Mouse (Mus musculus) MEL (cell line): ENCODE measurements around the gene Tent4b. TPM values are rescaled to one million over a fixed set of nuclear protein-coding genes. Genes with fewer than 3 reads are reported as not detected.
A peak's percentile ranks its signal among the peaks of the same experiment; 100 is the strongest.

Experiments used
- DNase-seq: peaks from one replicate; pipeline ENCODE4 v3.0.0; 2011; ENCODE audit warnings: low read depth, low spot score
- H3K27ac ChIP-seq: 2 replicates; pipeline ENCODE4 v1.5.1; 2012; ENCODE audit warnings: low read depth, mild to moderate bottlenecking, control low read depth, low read length, moderate library complexity; ENCODE audit not compliant: control insufficient read depth
- H3K27me3 ChIP-seq, 2 experiments: fragments of 150-350 bp in 1 of 2; sonication (generic) in 1 of 2; 2 replicates each; pipeline ENCODE4 v1.6.1; 2012; ENCODE audit warnings: low read length in 2 of 2, mild to moderate bottlenecking in 2 of 2, improper control_type of control experiment in 1 of 2, moderate library complexity in 1 of 2; ENCODE audit not compliant: insufficient read depth in 2 of 2, control insufficient read depth in 1 of 2
- H3K36me3 ChIP-seq, 2 experiments: 2 replicates each; pipeline ENCODE4 v1.6.1; 2012 to 2014; ENCODE audit warnings: low read length in 2 of 2, improper control_type of control experiment in 1 of 2, inconsistent platforms in 1 of 2, mild to moderate bottlenecking in 1 of 2; ENCODE audit not compliant: insufficient read depth in 2 of 2, control insufficient read depth in 1 of 2
- H3K4me1 ChIP-seq, 2 experiments: fragments of 150-350 bp in 1 of 2; sonication (generic) in 1 of 2; 2 replicates each; pipeline ENCODE4 v1.6.1; 2012; ENCODE audit warnings: low read length in 2 of 2, improper control_type of control experiment in 1 of 2, mild to moderate bottlenecking in 1 of 2; ENCODE audit not compliant: insufficient read depth in 2 of 2, control insufficient read depth in 1 of 2
- H3K4me3 ChIP-seq, 2 experiments: fragments of 150-350 bp in 1 of 2; sonication (generic) in 1 of 2; 2 replicates each; pipeline ENCODE4 v1.5.1; 2012; ENCODE audit warnings: low read depth in 2 of 2, low read length in 2 of 2, mild to moderate bottlenecking in 2 of 2, moderate library complexity in 2 of 2, control low read depth in 1 of 2, improper control_type of control experiment in 1 of 2; ENCODE audit not compliant: control insufficient read depth in 1 of 2, insufficient read depth in 1 of 2
- H3K79me2 ChIP-seq: 2 replicates; pipeline ENCODE4 v1.6.1; 2012; ENCODE audit warnings: mild to moderate bottlenecking, low read length, moderate library complexity; ENCODE audit not compliant: control insufficient read depth, poor library complexity, insufficient read depth
- H3K9ac ChIP-seq: 2 replicates; pipeline ENCODE4 v1.6.1; 2012; ENCODE audit warnings: low read depth, mild to moderate bottlenecking, control low read depth, low read length, moderate library complexity; ENCODE audit not compliant: control insufficient read depth, poor library complexity, severe bottlenecking
- H3K9me3 ChIP-seq: fragments of 150-350 bp; sonication (generic); replicated peaks from 2 replicates; pipeline ENCODE4 v1.6.1; 2012; ENCODE audit warnings: mild to moderate bottlenecking, low read length, improper control_type of control experiment, moderate library complexity; ENCODE audit not compliant: insufficient read depth
- CHD2 ChIP-seq: IDR thresholded peaks from 2 replicates; pipeline ENCODE4 v1.6.1; 2011; ENCODE audit warnings: low read length, improper control_type of control experiment
- CTCF ChIP-seq, 3 experiments: IDR thresholded peaks in 2 of 3; conservative IDR thresholded peaks in 1 of 3; 2 replicates each; pipeline ENCODE4 v1.5.1; 2011 to 2012; ENCODE audit warnings: low read length in 3 of 3, low read depth in 2 of 3, mild to moderate bottlenecking in 2 of 3, improper control_type of control experiment in 1 of 3, inconsistent platforms in 1 of 3, mixed read lengths in 1 of 3, moderate library complexity in 1 of 3; ENCODE audit not compliant: control insufficient read depth in 1 of 3, insufficient read depth in 1 of 3, poor library complexity in 1 of 3, severe bottlenecking in 1 of 3
- E2F4 ChIP-seq: IDR thresholded peaks from 2 replicates; pipeline ENCODE4 v1.6.1; 2011; ENCODE audit warnings: low read depth, low read length, improper control_type of control experiment, borderline replicate concordance
- EP300 ChIP-seq, 2 experiments: IDR thresholded peaks; 2 replicates each; pipeline ENCODE4 v1.6.1; 2011; ENCODE audit warnings: improper control_type of control experiment in 2 of 2, low read length in 2 of 2, low read depth in 1 of 2, mild to moderate bottlenecking in 1 of 2
- ETS1 ChIP-seq: IDR thresholded peaks from 2 replicates; pipeline ENCODE4 v1.6.1; 2012; ENCODE audit warnings: low read depth, mild to moderate bottlenecking, inconsistent platforms, low read length, improper control_type of control experiment, moderate library complexity
- HCFC1 ChIP-seq: IDR thresholded peaks from 2 replicates; pipeline ENCODE4 v1.6.1; 2012; ENCODE audit warnings: low read depth, mild to moderate bottlenecking, inconsistent platforms, low read length, improper control_type of control experiment, moderate library complexity
- KAT2A ChIP-seq: conservative IDR thresholded peaks from 2 replicates; pipeline ENCODE4 v1.6.1; 2012; ENCODE audit warnings: low read depth, low read length, improper control_type of control experiment, inconsistent platforms
- MAFK ChIP-seq: IDR thresholded peaks from 2 replicates; pipeline ENCODE4 v1.6.1; 2011; ENCODE audit warnings: low read depth, mild to moderate bottlenecking, low read length, improper control_type of control experiment, borderline replicate concordance
- MAX ChIP-seq: IDR thresholded peaks from 2 replicates; pipeline ENCODE4 v1.6.1; 2011; ENCODE audit warnings: low read length, improper control_type of control experiment
- MAZ ChIP-seq: IDR thresholded peaks from 2 replicates; pipeline ENCODE4 v1.6.1; 2012; ENCODE audit warnings: low read depth, mild to moderate bottlenecking, inconsistent platforms, low read length, improper control_type of control experiment
- MEF2A ChIP-seq: IDR thresholded peaks from 2 replicates; pipeline ENCODE4 v1.6.1; 2014; ENCODE audit warnings: low read depth, mild to moderate bottlenecking, inconsistent platforms, low read length, improper control_type of control experiment; ENCODE audit not compliant: poor library complexity, insufficient replicate concordance, severe bottlenecking; ENCODE audit errors: extremely low read depth
- MXI1 ChIP-seq: IDR thresholded peaks from 2 replicates; pipeline ENCODE4 v1.6.1; 2011; ENCODE audit warnings: mild to moderate bottlenecking, low read depth, low read length, improper control_type of control experiment
- MYC ChIP-seq: IDR thresholded peaks from 2 replicates; pipeline ENCODE4 v1.6.1; 2011; ENCODE audit warnings: low read depth, mild to moderate bottlenecking, low read length, improper control_type of control experiment, moderate library complexity
- NELFE ChIP-seq: IDR thresholded peaks from 2 replicates; pipeline ENCODE4 v1.6.1; 2011; ENCODE audit warnings: low read depth, low read length, improper control_type of control experiment
- POLR2A ChIP-seq, 2 experiments: IDR thresholded peaks; 2 replicates each; pipeline ENCODE4 v1.6.1; 2011 to 2012; ENCODE audit warnings: low read length in 2 of 2, mild to moderate bottlenecking in 2 of 2, control low read depth in 1 of 2, improper control_type of control experiment in 1 of 2, low read depth in 1 of 2, moderate library complexity in 1 of 2; ENCODE audit not compliant: control insufficient read depth in 1 of 2, insufficient read depth in 1 of 2, poor library complexity in 1 of 2
- RAD21 ChIP-seq: IDR thresholded peaks from 2 replicates; pipeline ENCODE4 v1.6.1; 2011; ENCODE audit warnings: mild to moderate bottlenecking, low read depth, low read length, improper control_type of control experiment
- SIN3A ChIP-seq: IDR thresholded peaks from 2 replicates; pipeline ENCODE4 v1.6.1; 2012; ENCODE audit warnings: low read length, improper control_type of control experiment, inconsistent platforms
- SMC3 ChIP-seq: IDR thresholded peaks from 2 replicates; pipeline ENCODE4 v1.6.1; 2011; ENCODE audit warnings: low read depth, low read length, improper control_type of control experiment
- TBP ChIP-seq: IDR thresholded peaks from 2 replicates; pipeline ENCODE4 v1.8.0; 2011; ENCODE audit warnings: low read depth, low read length, improper control_type of control experiment
- TCF12 ChIP-seq: IDR thresholded peaks from 2 replicates; pipeline ENCODE4 v1.6.1; 2014; ENCODE audit warnings: low read depth, mild to moderate bottlenecking, inconsistent platforms, low read length, improper control_type of control experiment, moderate library complexity
- UBTF ChIP-seq: IDR thresholded peaks from 2 replicates; pipeline ENCODE4 v1.6.1; 2012; ENCODE audit warnings: low read depth, mild to moderate bottlenecking, inconsistent platforms, low read length, improper control_type of control experiment, moderate library complexity, borderline replicate concordance; ENCODE audit not compliant: insufficient read depth
- USF1 ChIP-seq: IDR thresholded peaks from 2 replicates; pipeline ENCODE4 v1.6.1; 2014; ENCODE audit warnings: low read depth, mild to moderate bottlenecking, inconsistent platforms, low read length, improper control_type of control experiment, moderate library complexity
- ZC3H11A ChIP-seq: IDR thresholded peaks from 2 replicates; pipeline ENCODE4 v1.6.1; 2012; ENCODE audit warnings: low read depth, mild to moderate bottlenecking, inconsistent platforms, low read length, improper control_type of control experiment
- ZKSCAN1 ChIP-seq: IDR thresholded peaks from 2 replicates; pipeline ENCODE4 v1.6.1; 2012; ENCODE audit warnings: low read depth, mild to moderate bottlenecking, inconsistent platforms, low read length, improper control_type of control experiment, moderate library complexity
- ZMIZ1 ChIP-seq: IDR thresholded peaks from 2 replicates; pipeline ENCODE4 v1.6.1; 2012; ENCODE audit warnings: low read depth, mild to moderate bottlenecking, inconsistent platforms, low read length, improper control_type of control experiment, moderate library complexity
- polyA plus RNA-seq, 2 experiments: library from polyadenylated mRNA; stranded (reverse) in 1 of 2; unstranded in 1 of 2; fragments of >175 nt in 1 of 2; fragments of >200 nt in 1 of 2; gene quantifications; 2 replicates each; pipeline versions ENCODE4 v1.2.1 to v1.2.4; 2012; ENCODE audit warnings: low replicate concordance in 2 of 2, low read depth in 1 of 2; ENCODE audit not compliant: insufficient read length in 2 of 2, insufficient read depth in 1 of 2, missing spikeins in 1 of 2
- total RNA-seq: library from RNA; depleted of rRNA; stranded (reverse); fragments of 300-350 nt; gene quantifications from 2 replicates; pipeline ENCODE4 v1.2.3, GENCODE M21; 2012

The Tent4b gene
- total and polyA plus RNA-seq, 3 experiments = 25.9 to 45.3 TPM; not detected in 1

DNA sequence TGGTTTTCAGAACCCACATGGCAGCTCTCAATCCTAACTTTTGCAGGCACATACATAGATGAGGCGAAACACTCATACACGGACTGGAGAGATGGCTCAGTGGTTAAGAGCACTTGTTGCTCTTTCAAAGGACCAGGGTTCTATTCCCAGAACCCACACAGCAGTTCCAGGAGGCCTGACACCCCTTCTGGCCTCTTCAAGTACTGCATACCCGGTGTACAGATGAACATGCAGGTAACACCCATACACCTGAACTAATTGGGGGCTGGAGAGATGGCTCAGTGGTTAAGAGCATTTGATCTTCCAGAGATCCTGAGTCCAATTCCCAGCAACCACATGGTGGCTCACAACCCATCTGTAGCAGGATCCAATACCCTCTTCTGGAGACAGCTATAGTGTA lies 71.1 kb downstream of the Tent4b start:
- Histone ChIP-seq H3K36me3 (peaks cover 0 to 12% of the 10 kb centered on the region in 2 experiments; a peak in 2 of 4 replicates), H3K9ac (no peak overlapping the region), H3K4me1 (peaks cover 5 to 19% of the 10 kb centered on the region in 2 experiments), H3K79me2 (peaks cover 22% of the 10 kb centered on the region), H3K27me3 (no peaks in the 10 kb centered on the region), H3K27ac (no peak overlapping the region), H3K9me3 (no peaks in the 10 kb centered on the region), H3K4me3 (no peak overlapping the region)
- DNase-seq = peak; percentile 37
- TF ChIP-seq MAFK (no peak), ZKSCAN1 (no peak), CTCF (IDR thresholded peaks at IDR 0.05 in 2 of 3, conservative IDR thresholded peaks at IDR 0.05 in 1 of 3; ENCODE audit: control insufficient read depth in 1 of 3, insufficient read depth in 1 of 3, low read depth in 2 of 3, low read length in 3 of 3, poor library complexity in 1 of 3, severe bottlenecking in 1 of 3) (peak in 1 of 3 experiments; percentile 13; a peak in 2 of 6 replicates), ETS1 (no peak)

DNA sequence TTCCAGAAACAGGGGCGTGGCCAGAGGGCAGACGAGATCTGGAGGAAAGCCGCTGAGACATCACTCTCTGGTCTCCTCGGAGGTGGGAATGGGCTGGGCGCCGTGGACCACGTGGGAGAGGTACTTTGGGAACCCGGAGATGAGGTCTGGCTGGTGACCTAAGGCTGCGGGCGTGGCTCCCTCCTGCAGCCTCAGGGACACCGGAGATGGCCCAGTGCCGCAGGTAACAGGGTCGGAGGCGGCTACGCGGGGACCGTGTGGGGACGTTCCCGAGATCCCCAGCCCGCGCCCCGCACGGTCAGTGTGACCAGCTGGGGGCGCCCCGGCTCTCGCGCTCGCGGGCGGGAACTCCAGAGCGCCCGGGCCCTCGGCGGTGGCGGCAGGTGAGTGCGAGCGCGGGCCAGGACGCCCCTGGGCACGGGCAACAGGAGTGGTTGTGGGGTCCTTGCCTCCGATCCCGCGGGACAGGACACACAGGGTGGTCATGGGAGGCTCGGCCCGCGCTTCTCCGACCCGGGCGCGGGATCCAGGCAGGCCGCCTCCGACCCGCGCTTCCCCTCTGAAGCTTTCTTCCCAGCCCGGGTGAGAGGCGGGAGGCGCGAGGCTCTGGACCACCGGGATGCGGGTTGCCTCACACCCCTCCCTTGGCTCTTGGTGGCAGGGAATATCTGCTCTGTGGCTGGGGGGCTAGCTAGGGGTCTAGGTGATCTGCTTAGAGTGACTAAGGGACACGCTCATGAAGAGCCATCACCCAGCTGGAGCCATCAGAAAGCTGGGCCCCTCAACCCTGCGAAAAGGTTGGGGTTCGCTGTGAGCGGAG lies 73.4 kb downstream of the Tent4b start, which contains the start of gene Adcy7:
Adcy7 (plus strand) TSS at position 173 of the 820 bp plus-strand sequence.
- H3K9me3 ChIP-seq = no peaks in the 10 kb centered on the region
- H3K27ac ChIP-seq = peak within 1 kb of the TSS; percentile 21; the same call in 1 of the 2 replicates
- H3K79me2 ChIP-seq = peaks cover 34% of the 10 kb centered on the region
- peaks cover 5 to 31% of the 10 kb centered on the region in 2 experiments for H3K4me1 ChIP-seq
- TF ChIP-seq MEF2A = no peak
- TF ChIP-seq ZMIZ1 = peak; percentile 38; the same call in 1 of the 2 replicates
- 0 out of 2 replicates have a peak, but pooled peaks have one; percentile 25 for TF ChIP-seq MYC
- TF ChIP-seq SIN3A = peak; percentile 73; the same call in 1 of the 2 replicates
- TF ChIP-seq CHD2 = no peak
- TF ChIP-seq CTCF (IDR thresholded peaks at IDR 0.05 in 2 of 3, conservative IDR thresholded peaks at IDR 0.05 in 1 of 3; ENCODE audit: control insufficient read depth in 1 of 3, insufficient read depth in 1 of 3, low read depth in 2 of 3, low read length in 3 of 3, poor library complexity in 1 of 3, severe bottlenecking in 1 of 3) = peak in 2 of 3 experiments; percentile 66 to 82; a peak in 5 of 6 replicates
- TF ChIP-seq NELFE = no peak
- TF ChIP-seq MAZ = peak; percentile 54; the same call in 1 of the 2 replicates
- peak; percentile 71 for TF ChIP-seq SMC3
- no peak for TF ChIP-seq KAT2A
- TF ChIP-seq TCF12 = peak; percentile 51; the same call in 1 of the 2 replicates
- no peak for TF ChIP-seq UBTF
- peak; percentile 39 for TF ChIP-seq RAD21
- TF ChIP-seq E2F4 = peak; percentile 54; the same call in 1 of the 2 replicates
- TF ChIP-seq USF1 = peak; percentile 64
- TF ChIP-seq MXI1 = peak; percentile 83
- 0 out of 2 replicates have a peak, but pooled peaks have one; percentile 34 for TF ChIP-seq TBP
- TF ChIP-seq MAFK = no peak
- peak; percentile 39 to 48; a peak in 2 of 4 replicates for TF ChIP-seq POLR2A (IDR thresholded peaks at IDR 0.05; ENCODE audit: control insufficient read depth in 1 of 2, insufficient read depth in 1 of 2, low read depth in 1 of 2, low read length in 2 of 2, poor library complexity in 1 of 2)
- TF ChIP-seq EP300 (IDR thresholded peaks at IDR 0.05; ENCODE audit: low read depth in 1 of 2, low read length in 2 of 2) = no peak
- peak; percentile 37; the same call in 1 of the 2 replicates for TF ChIP-seq MAX
- peak; percentile 56; the same call in 1 of the 2 replicates for TF ChIP-seq ZC3H11A
- TF ChIP-seq HCFC1 = 0 out of 2 replicates have a peak, but pooled peaks have one; percentile 20
- TF ChIP-seq, all 39 proteins: peak for 16
- H3K27me3 ChIP-seq = no peaks in the 10 kb centered on the region
- DNase-seq = peak; percentile 78
- peak within 1 kb of the TSS; percentile 67 to 86 for H3K4me3 ChIP-seq
- peaks cover 0 to 20% of the 10 kb centered on the region in 2 experiments; a peak in 2 of 4 replicates for H3K36me3 ChIP-seq
- peak within 1 kb of the TSS; percentile 81 for H3K9ac ChIP-seq
